In genomic region chr7:29511598-29512275, GRCm38 (mm10) we compare ENCODE assay signal across 8 mouse cellular contexts. TPM values are rescaled to one million over a fixed set of nuclear protein-coding genes. Genes with fewer than 3 reads are reported as not detected.
DNase-seq lines count a peak whose midpoint lies in the region; ATAC-seq and TF ChIP-seq lines count a peak whose summit lies in the region.
"Had no signal": no experiment of that assay in that cellular context is flagged by ENCODE, and none has a peak within 500 bp of the region (broad histone marks: within the 10 kb centered on the region; RNA-seq: fewer than 3 reads in every experiment).

No protein-coding gene starts in this region.

- H3K4me3 ChIP-seq in layer of hippocampus, adult 2 months = no peak overlapping the region
- peak overlapping the region; percentile 45; the same call in 1 of the 2 replicates for H3K4me3 ChIP-seq in G1E (ENCODE audit: low read depth, low read length)
- no peak overlapping the region for H3K4me3 ChIP-seq in lung, embryonic 15.5 days

- DNase-seq in layer of hippocampus, adult 2 months (ENCODE audit: low spot score in 2 of 2) = no peak
- no peak for DNase-seq in layer of hippocampus, adult 8-10 months (ENCODE audit: low spot score in 2 of 2)
- DNase-seq in G1E (ENCODE audit: low spot score) = peak; percentile 20
- peak; percentile 61 for DNase-seq in brain, adult 2 months (ENCODE audit: low read depth, low spot score)
- no peak for DNase-seq in cerebellum, postnatal 14 days
- DNase-seq: heart, postnatal 14 days had no signal

- TF ChIP-seq CTCF in layer of hippocampus, adult 2 months (conservative IDR thresholded peaks at IDR 0.05) = no peak
- TF ChIP-seq CTCF in G1E (IDR thresholded peaks at IDR 0.05; ENCODE audit: low read depth, low read length) = no peak

- H3K27me3 ChIP-seq in G1E (ENCODE audit: insufficient read depth, low read length) = no peaks in the 10 kb centered on the region
- H3K27me3 ChIP-seq in lung, embryonic 15.5 days = no peaks in the 10 kb centered on the region

- WGBS in lung, embryonic 15.5 days = 44% methylated on average over 9 of the region's 9 CpGs

- peak; percentile 18; the same call in 1 of the 2 replicates for ATAC-seq in G1E (ENCODE audit: extremely low read depth, insufficient number of reproducible peaks, low FRiP score, poor library complexity, severe bottlenecking)
- ATAC-seq in lung, embryonic 15.5 days (ENCODE audit: borderline replicate concordance, extremely low read depth, low FRiP score, low TSS enrichment) = no peak
- no peak for ATAC-seq in monocyte, adult 5-6 weeks (replicated peaks; ENCODE audit: insufficient number of reproducible peaks, low FRiP score, low TSS enrichment, poor library complexity, severe bottlenecking)

- H3K4me1 ChIP-seq in G1E (ENCODE audit: insufficient read depth, low read depth, low read length) = peaks cover 71% of the 10 kb centered on the region
- peaks cover 85% of the 10 kb centered on the region for H3K4me1 ChIP-seq in lung, embryonic 15.5 days

- peaks cover 25% of the 10 kb centered on the region for H3K36me3 ChIP-seq in G1E (replicated peaks)
- no peaks in the 10 kb centered on the region for H3K36me3 ChIP-seq in lung, embryonic 15.5 days

- H3K4me2 ChIP-seq in lung, embryonic 15.5 days = peak overlapping the region; percentile 11; the same call in 1 of the 2 replicates

- H3K9me3 ChIP-seq in G1E (replicated peaks) = no peaks in the 10 kb centered on the region
- no peaks in the 10 kb centered on the region for H3K9me3 ChIP-seq in lung, embryonic 15.5 days

- H3K27ac ChIP-seq in layer of hippocampus, adult 2 months = peak overlapping the region; percentile 36; the same call in 1 of the 2 replicates
- peak overlapping the region; percentile 87 for H3K27ac ChIP-seq in lung, embryonic 15.5 days

- H3K9ac ChIP-seq in lung, embryonic 15.5 days = no peak overlapping the region

RNA-seq across cellular contexts. Expression of gene Sipa1l3, which starts 6.7 kb away (rescaled TPM):
- 100 to 1,000 TPM; 240 to 260 TPM for total RNA-seq in layer of hippocampus, adult 2 months (2021)
- 100 to 1,000 TPM; 158 to 231 (median 197) TPM for total RNA-seq in layer of hippocampus, adult 8-10 months (2022)
- 49.6 and 61.3 TPM in 2 replicates for total RNA-seq in G1E (2014; fragmentation: Nextera tagmentation)
- 5.8 and 6.9 TPM in 2 replicates for total RNA-seq in G1E (2017)
- polyA plus RNA-seq in G1E (2012) = 107 and 139 TPM in 2 replicates
- 24.1 and 25.1 TPM in 2 replicates for polyA plus RNA-seq in lung, embryonic 15.5 days (2015; fragmentation: Nextera tagmentation; extraction: Ambion mirVana)
- total RNA-seq in monocyte, adult 5-6 weeks (2017) = 12.2 to 30.0 TPM (median 15.8 TPM) in 3 replicates

Comparison
In these comparisons a context has a peak if more than half of its experiments do, and no peak if none do; other contexts are left out.
1. DNase-seq: peak in G1E (single experiment) and brain, adult 2 months (single experiment); none in layer of hippocampus, adult 2 months (0 of 2), layer of hippocampus, adult 8-10 months (0 of 2) and cerebellum, postnatal 14 days (0 of 2).